Mouse (Mus musculus) neutrophil, adult 5-6 weeks (primary cell): ENCODE data around the gene Fpr3. TPM values are rescaled to one million over a fixed set of nuclear protein-coding genes. Genes with fewer than 3 reads are reported as not detected.
"Not testable (repeated sequence)": the region's sequence is repeated elsewhere in the genome, so short reads cannot be mapped to it uniquely, and the experiment has no call there.

Experiments used
- ATAC-seq: fragments of 151-379, 151-347 bp; 2 replicates; pipeline ENCODE4 v1.8.0; 2017; ENCODE audit warnings: mild to moderate bottlenecking, moderate TSS enrichment; ENCODE audit not compliant: insufficient number of reproducible peaks, poor library complexity, low FRiP score, severe bottlenecking; ENCODE audit errors: extremely low read depth
- total RNA-seq: library from RNA; stranded (forward); fragments of 200-1000 nt; gene quantifications from 2 replicates; pipeline ENCODE4 v1.2.3, GENCODE M21; 2017

The Fpr3 gene
- total RNA-seq, result not detected in 2 replicates

- no peak for ATAC-seq
Observed at GRCm38 (mm10) chr17:17887774-17888248, at the start of gene Fpr3, which contains the start of gene Fpr2. TSS of gene Fpr3 (plus strand) at chr17:17887852. TSS of gene Fpr2 (plus strand) at chr17:17887824.

- peak; percentile 96 for ATAC-seq
Observed at GRCm38 (mm10) chr17:17837919-17838701, 49.5 kb upstream of the Fpr3 start.

- no peak for ATAC-seq
Observed at GRCm38 (mm10) chr17:17839276-17839675, 48.4 kb upstream of the Fpr3 start.

- no peak for ATAC-seq
Observed at GRCm38 (mm10) chr17:17840796-17841195, 46.9 kb upstream of the Fpr3 start.

GRCm38 (mm10) chr17:17843534-17844261, 44.0 kb upstream of the Fpr3 start:
- no peak for ATAC-seq

GRCm38 (mm10) chr17:17844606-17845005, 43.0 kb upstream of the Fpr3 start:
- not testable (repeated sequence) for ATAC-seq

- no peak for ATAC-seq
Observed at GRCm38 (mm10) chr17:17845187-17846027, 42.2 kb upstream of the Fpr3 start.

- no peak for ATAC-seq
Observed at GRCm38 (mm10) chr17:17848988-17849387, 38.7 kb upstream of the Fpr3 start.

- ATAC-seq, result no peak
Observed at GRCm38 (mm10) chr17:17849906-17850712, 37.5 kb upstream of the Fpr3 start.

GRCm38 (mm10) chr17:17855064-17855838, 32.4 kb upstream of the Fpr3 start, which contains the start of gene Has1:
TSS of gene Has1 (minus strand) at chr17:17855205.
- no peak for ATAC-seq

GRCm38 (mm10) chr17:17856612-17857011, 31.0 kb upstream of the Fpr3 start:
- ATAC-seq, result no peak

GRCm38 (mm10) chr17:17857446-17857845, 30.2 kb upstream of the Fpr3 start:
- no peak for ATAC-seq

GRCm38 (mm10) chr17:17860110-17860509, 27.5 kb upstream of the Fpr3 start:
- ATAC-seq, result peak; percentile 88

- no peak for ATAC-seq
Observed at GRCm38 (mm10) chr17:17862360-17862759, 25.3 kb upstream of the Fpr3 start.

GRCm38 (mm10) chr17:17865168-17865567, 22.5 kb upstream of the Fpr3 start:
- ATAC-seq, result peak; percentile 85

GRCm38 (mm10) chr17:17866801-17867469, 20.7 kb upstream of the Fpr3 start:
- ATAC-seq, result 0 out of 2 replicates have a peak, but pooled peaks have one; percentile 36
